Mouse (Mus musculus): Measurements from ENCODE around the gene Kcnip4. TPM values are rescaled to one million over a fixed set of nuclear protein-coding genes. Genes with fewer than 3 reads are reported as not detected.

Gene Kcnip4
- polyA plus RNA-seq, 1 experiment from 2014 or later = 0.51 TPM

DNA sequence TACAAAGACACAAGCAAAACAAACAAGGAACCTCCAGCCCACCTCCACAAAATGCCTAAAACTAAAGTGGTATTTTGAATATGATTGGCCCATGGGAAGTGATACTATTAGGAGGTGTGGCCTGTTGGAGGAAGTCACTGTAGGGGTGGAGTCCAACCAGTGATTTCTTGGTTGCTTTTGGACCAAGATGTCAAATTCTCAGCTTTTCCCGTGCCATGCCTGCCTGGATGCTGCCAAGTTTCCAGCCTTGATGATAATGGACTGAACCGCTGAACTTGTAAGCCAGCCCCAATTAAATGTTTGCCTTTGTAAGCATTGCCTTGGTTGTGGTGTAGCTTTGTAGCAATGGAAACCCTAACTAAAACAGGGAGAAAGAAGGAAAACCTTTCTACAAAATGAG is 232.3 kb downstream of the Kcnip4 start:
- Histone ChIP-seq H3K9me3 (no peaks in the 10 kb centered on the region), H3K9ac (no peak overlapping the region), H3K27me3 (replicated peaks) (no peaks in the 10 kb centered on the region), H3K4me1 (no peaks in the 10 kb centered on the region), H3K27ac (replicated peaks) (no peak overlapping the region), H3K36me3 (no peaks in the 10 kb centered on the region), H3K4me3 (no peak overlapping the region), H3K4me2 (no peak overlapping the region)
- WGBS = 52% methylated on average over 2 of the region's 2 CpGs
- ATAC-seq (ENCODE audit: extremely low read depth, insufficient number of reproducible peaks, low FRiP score, low TSS enrichment) = no peak

DNA sequence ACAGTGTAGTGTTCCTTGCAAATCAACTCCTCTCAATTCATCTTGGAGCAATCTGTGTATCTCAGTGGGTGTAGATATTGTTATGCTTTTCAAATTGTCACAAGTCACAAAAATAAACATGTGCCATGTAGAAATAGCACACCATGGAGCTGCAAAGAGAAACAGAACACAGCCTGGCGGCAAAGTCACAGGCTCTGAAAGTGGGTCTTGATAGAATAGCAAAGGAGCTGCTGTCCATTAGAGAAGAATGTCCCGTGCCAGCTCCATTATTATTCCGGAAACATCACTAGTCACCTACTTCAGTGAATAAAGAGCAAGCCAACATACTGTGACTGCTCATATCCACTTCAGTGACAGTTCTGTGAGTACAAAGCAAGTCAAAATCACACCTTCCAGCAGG is 232.9 kb downstream of the Kcnip4 start:
- Histone ChIP-seq H3K27ac (replicated peaks) (no peak overlapping the region), H3K36me3 (no peaks in the 10 kb centered on the region), H3K9me3 (no peaks in the 10 kb centered on the region), H3K27me3 (replicated peaks) (no peaks in the 10 kb centered on the region), H3K4me2 (no peak overlapping the region), H3K4me3 (no peak overlapping the region), H3K4me1 (no peaks in the 10 kb centered on the region), H3K9ac (no peak overlapping the region)
- ATAC-seq (ENCODE audit: extremely low read depth, insufficient number of reproducible peaks, low FRiP score, low TSS enrichment) = no peak
- WGBS = 46% methylated on average over 3 of the region's 3 CpGs

DNA sequence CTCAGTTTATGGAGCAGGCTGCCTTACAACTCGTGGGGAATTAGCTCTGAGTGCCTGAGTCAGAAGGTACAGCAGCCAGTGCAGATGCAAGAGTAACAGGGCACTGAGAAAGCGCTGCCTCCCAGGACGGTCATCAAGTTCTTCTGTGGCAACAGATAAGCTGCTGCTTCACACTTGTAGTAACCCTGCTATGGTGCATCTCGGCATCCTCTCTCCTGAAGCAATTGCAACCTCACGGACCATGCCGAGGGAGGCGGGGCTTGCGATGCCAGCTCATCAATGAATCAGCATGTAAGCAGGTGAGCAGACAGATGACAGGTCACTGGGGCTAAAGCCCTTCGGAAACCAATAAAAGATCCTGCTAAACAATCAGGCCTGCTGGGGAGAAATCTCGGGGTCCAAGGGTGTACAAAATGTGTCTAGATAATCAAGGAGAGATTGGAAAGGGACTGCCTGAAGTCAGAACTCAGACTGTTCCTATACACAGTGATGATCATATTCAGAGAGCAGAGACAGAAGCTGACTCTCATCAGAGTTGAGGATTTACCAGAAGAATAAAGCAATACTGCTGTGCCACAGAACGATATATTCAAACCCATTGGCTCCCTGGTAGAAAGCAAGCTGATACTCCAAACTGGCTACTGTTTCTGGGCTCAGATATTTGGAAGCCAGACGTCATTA is 239.1 kb downstream of the Kcnip4 start:
- Histone ChIP-seq H3K27me3 (replicated peaks) (no peaks in the 10 kb centered on the region), H3K36me3 (no peaks in the 10 kb centered on the region), H3K4me2 (peak overlapping the region; percentile 51), H3K9ac (no peak overlapping the region), H3K27ac (replicated peaks) (no peak overlapping the region), H3K9me3 (no peaks in the 10 kb centered on the region), H3K4me3 (no peak overlapping the region), H3K4me1 (peaks cover 6% of the 10 kb centered on the region)
- ATAC-seq (ENCODE audit: extremely low read depth, insufficient number of reproducible peaks, low FRiP score, low TSS enrichment) = no peak
- 26% methylated on average over 12 of the region's 12 CpGs for WGBS

GRCm38 (mm10) chr5:49284776-49285175 is 239.9 kb downstream of the Kcnip4 start:
- H3K4me2 ChIP-seq = no peak overlapping the region; the same call in 1 of the 2 replicates
- H3K36me3 ChIP-seq = no peaks in the 10 kb centered on the region
- no peak for ATAC-seq (ENCODE audit: extremely low read depth, insufficient number of reproducible peaks, low FRiP score, low TSS enrichment)
- no peak overlapping the region for H3K4me3 ChIP-seq
- no peak overlapping the region for H3K27ac ChIP-seq (replicated peaks)
- H3K4me1 ChIP-seq = peaks cover 6% of the 10 kb centered on the region
- H3K27me3 ChIP-seq (replicated peaks) = no peaks in the 10 kb centered on the region
- no peak overlapping the region for H3K9ac ChIP-seq
- WGBS = 64% methylated on average over 6 of the region's 6 CpGs
- H3K9me3 ChIP-seq = no peaks in the 10 kb centered on the region

GRCm38 (mm10) chr5:49283403-49283802 is 241.3 kb downstream of the Kcnip4 start:
- no peak for ATAC-seq (ENCODE audit: extremely low read depth, insufficient number of reproducible peaks, low FRiP score, low TSS enrichment)
- WGBS = 47% methylated on average over 5 of the region's 5 CpGs
- Histone ChIP-seq H3K4me3 (no peak overlapping the region), H3K27me3 (replicated peaks) (no peaks in the 10 kb centered on the region), H3K4me2 (no peak overlapping the region), H3K36me3 (no peaks in the 10 kb centered on the region), H3K4me1 (peaks cover 6% of the 10 kb centered on the region), H3K27ac (replicated peaks) (no peak overlapping the region), H3K9me3 (no peaks in the 10 kb centered on the region), H3K9ac (no peak overlapping the region)

GRCm38 (mm10) chr5:49271864-49272263 is 252.8 kb downstream of the Kcnip4 start:
- no peak for ATAC-seq (ENCODE audit: extremely low read depth, insufficient number of reproducible peaks, low FRiP score, low TSS enrichment)
- no peak overlapping the region for H3K9ac ChIP-seq
- no peaks in the 10 kb centered on the region for H3K4me1 ChIP-seq
- H3K4me3 ChIP-seq = no peak overlapping the region
- H3K27ac ChIP-seq (replicated peaks) = no peak overlapping the region
- H3K9me3 ChIP-seq = no peaks in the 10 kb centered on the region
- no peaks in the 10 kb centered on the region for H3K36me3 ChIP-seq
- H3K4me2 ChIP-seq = no peak overlapping the region
- H3K27me3 ChIP-seq (replicated peaks) = no peaks in the 10 kb centered on the region

DNA sequence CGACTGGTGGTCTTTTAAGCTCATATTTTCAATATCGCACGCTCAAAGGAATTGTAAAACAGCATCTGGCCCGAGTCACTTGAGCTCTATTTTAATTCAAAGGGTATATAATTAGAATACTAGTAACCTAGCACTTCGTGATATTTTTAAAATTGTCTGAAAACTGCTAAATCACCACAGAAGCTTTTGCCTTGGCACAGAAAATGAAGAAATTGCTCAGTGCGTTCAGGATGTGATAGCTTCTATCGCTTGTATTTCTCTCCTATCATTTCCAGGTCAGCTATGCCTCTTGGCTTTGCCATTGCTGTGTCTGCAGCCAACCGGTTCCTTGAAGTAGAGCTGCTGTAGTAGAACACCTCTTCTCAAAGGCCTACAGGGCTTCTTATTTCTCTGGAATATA is 255.9 kb downstream of the Kcnip4 start:
- no peak overlapping the region for H3K27ac ChIP-seq (replicated peaks)
- 82% methylated on average over 8 of the region's 8 CpGs for WGBS
- H3K4me3 ChIP-seq = no peak overlapping the region
- H3K4me1 ChIP-seq = no peaks in the 10 kb centered on the region
- no peak for ATAC-seq (ENCODE audit: extremely low read depth, insufficient number of reproducible peaks, low FRiP score, low TSS enrichment)
- no peak overlapping the region for H3K4me2 ChIP-seq
- no peak overlapping the region for H3K9ac ChIP-seq
- H3K9me3 ChIP-seq = no peaks in the 10 kb centered on the region
- no peaks in the 10 kb centered on the region for H3K36me3 ChIP-seq
- H3K27me3 ChIP-seq (replicated peaks) = no peaks in the 10 kb centered on the region

DNA sequence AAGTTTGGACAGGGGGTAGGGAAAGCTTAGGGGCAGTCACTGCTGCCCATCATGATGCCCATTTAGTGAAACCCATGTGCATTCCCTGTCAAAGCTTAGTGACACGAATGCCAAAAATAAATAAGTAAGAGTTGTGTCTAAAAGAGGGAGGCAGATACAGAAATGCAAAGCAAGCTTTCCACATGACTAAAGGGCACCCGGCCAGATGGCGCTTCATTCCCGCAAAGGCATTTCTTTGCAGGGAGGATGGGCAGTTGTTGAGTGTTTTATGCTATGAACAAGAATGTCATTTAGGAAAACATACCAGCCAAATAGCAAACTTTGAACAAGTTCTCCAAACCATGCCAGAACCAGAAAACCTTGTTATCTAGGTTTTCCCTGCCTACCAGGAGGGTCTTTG is 265.4 kb downstream of the Kcnip4 start:
- Histone ChIP-seq H3K9ac (no peak overlapping the region), H3K4me3 (no peak overlapping the region), H3K9me3 (no peaks in the 10 kb centered on the region), H3K27me3 (replicated peaks) (no peaks in the 10 kb centered on the region), H3K36me3 (no peaks in the 10 kb centered on the region), H3K27ac (replicated peaks) (no peak overlapping the region), H3K4me1 (no peaks in the 10 kb centered on the region), H3K4me2 (no peak overlapping the region)
- 71% methylated on average over 4 of the region's 4 CpGs for WGBS
- ATAC-seq (ENCODE audit: extremely low read depth, insufficient number of reproducible peaks, low FRiP score, low TSS enrichment) = no peak

DNA sequence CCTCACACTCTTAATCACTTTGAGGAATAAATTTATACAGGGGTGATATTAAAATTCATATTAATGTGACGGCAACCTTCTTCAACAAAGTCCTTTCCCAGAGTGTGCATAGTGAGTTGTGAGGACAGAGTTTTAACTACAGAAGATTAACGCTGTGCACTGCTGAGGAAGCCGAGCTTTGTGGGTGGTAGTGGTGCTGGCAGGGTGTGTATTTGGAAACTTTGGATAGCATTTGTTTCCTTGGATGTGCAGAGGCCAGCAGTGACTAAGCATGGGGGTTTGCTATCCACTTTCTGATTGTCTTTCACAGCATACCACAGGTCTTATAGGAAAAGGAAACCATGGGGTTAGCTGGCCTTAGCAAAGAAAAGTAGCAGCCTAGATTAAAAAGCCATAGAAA is 267.9 kb downstream of the Kcnip4 start:
- Histone ChIP-seq H3K36me3 (no peaks in the 10 kb centered on the region), H3K27ac (replicated peaks) (no peak overlapping the region), H3K4me2 (no peak overlapping the region), H3K4me3 (no peak overlapping the region), H3K4me1 (no peaks in the 10 kb centered on the region), H3K27me3 (replicated peaks) (no peaks in the 10 kb centered on the region), H3K9ac (no peak overlapping the region), H3K9me3 (no peaks in the 10 kb centered on the region)
- whole genome bisulfite sequencing = 57% methylated on average over 3 of the region's 3 CpGs
- no peak for ATAC-seq (ENCODE audit: extremely low read depth, insufficient number of reproducible peaks, low FRiP score, low TSS enrichment)

DNA sequence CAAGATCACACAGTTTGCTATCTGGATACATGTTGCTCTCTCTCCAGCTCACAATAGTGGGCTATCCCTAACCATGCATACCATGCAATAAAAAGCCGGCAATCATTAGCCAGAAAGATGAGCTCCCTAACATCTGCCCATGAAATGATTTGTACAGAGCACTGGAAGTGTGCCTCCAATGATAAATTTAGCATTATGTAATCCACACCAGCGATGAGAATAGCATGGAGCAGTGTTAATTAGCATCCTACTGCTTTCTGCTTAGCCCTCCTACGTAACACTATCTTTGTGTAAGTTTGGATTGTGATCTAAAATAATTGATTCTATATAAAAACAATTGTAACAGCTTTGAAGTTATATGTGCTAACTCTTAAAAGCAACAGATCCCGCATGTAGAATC is 268.7 kb downstream of the Kcnip4 start:
- Histone ChIP-seq H3K36me3 (no peaks in the 10 kb centered on the region), H3K4me1 (no peaks in the 10 kb centered on the region), H3K9ac (no peak overlapping the region), H3K4me2 (no peak overlapping the region), H3K27me3 (replicated peaks) (no peaks in the 10 kb centered on the region), H3K9me3 (no peaks in the 10 kb centered on the region), H3K4me3 (no peak overlapping the region), H3K27ac (replicated peaks) (no peak overlapping the region)
- WGBS = 69% methylated on average over 4 of the region's 4 CpGs
- no peak for ATAC-seq (ENCODE audit: extremely low read depth, insufficient number of reproducible peaks, low FRiP score, low TSS enrichment)

DNA sequence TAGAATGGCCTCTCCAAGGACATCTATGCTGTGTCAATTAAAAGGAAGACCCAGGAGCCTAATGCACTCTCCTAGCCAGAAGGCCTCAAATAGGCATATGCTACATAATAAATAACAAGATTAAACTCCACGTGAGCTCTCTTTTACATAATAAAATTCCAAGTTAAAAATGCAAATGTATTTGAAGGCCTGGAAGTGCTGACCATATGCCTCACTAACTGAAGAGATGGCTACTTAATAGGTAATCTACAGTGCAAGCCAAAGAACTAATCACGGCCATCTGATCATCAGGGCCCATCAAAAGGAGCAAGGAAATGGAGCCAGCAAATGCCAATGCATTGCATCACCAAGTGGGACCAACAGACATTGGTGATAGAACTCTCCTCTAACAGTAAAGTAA is 277.6 kb downstream of the Kcnip4 start:
- Histone ChIP-seq H3K4me3 (no peak overlapping the region), H3K36me3 (no peaks in the 10 kb centered on the region), H3K9me3 (no peaks in the 10 kb centered on the region), H3K27ac (replicated peaks) (no peak overlapping the region), H3K4me2 (no peak overlapping the region), H3K4me1 (no peaks in the 10 kb centered on the region), H3K27me3 (replicated peaks) (no peaks in the 10 kb centered on the region), H3K9ac (no peak overlapping the region)
- WGBS = 68% methylated on average over 2 of the region's 2 CpGs
- ATAC-seq (ENCODE audit: extremely low read depth, insufficient number of reproducible peaks, low FRiP score, low TSS enrichment) = no peak

GRCm38 (mm10) chr5:49244414-49244813 is 280.3 kb downstream of the Kcnip4 start:
- Histone ChIP-seq H3K4me2 (no peak overlapping the region), H3K36me3 (no peaks in the 10 kb centered on the region), H3K4me3 (no peak overlapping the region), H3K9ac (no peak overlapping the region), H3K27ac (replicated peaks) (no peak overlapping the region), H3K4me1 (no peaks in the 10 kb centered on the region), H3K27me3 (replicated peaks) (no peaks in the 10 kb centered on the region), H3K9me3 (no peaks in the 10 kb centered on the region)
- 72% methylated on average over 4 of the region's 4 CpGs for WGBS
- ATAC-seq (ENCODE audit: extremely low read depth, insufficient number of reproducible peaks, low FRiP score, low TSS enrichment) = no peak
